In the genomic region with DNA sequence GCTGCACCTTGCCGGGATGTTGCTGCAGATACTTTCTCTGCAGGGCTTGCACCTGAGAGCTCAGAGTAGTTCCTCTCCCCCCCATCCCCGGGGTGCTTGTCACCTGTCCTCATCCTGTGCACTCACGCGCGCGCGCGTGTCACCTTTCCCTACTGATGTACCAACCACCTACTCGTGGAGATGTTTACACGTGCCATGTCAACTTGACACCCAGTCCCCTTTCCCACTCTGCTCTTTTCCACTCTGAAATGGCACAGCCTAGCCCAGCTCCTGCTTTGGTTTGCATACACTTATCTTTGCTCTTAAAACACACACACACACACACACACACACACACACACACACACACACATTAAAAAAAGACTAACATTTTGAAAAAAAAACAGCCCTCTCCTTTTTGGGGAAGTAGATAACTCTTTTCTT, we compare ENCODE assay signal across 7 mouse cellular contexts. TPM values are rescaled to one million over a fixed set of nuclear protein-coding genes. Genes with fewer than 3 reads are reported as not detected.
DNase-seq lines count a peak whose midpoint lies in the region; ATAC-seq and TF ChIP-seq lines count a peak whose summit lies in the region.

No protein-coding gene starts in this region.

- H3K9ac ChIP-seq in hindbrain, embryonic 11.5 days (ENCODE audit: low read depth, low read length): peak overlapping the region; percentile 74; the same call in 1 of the 2 replicates
- H3K9ac ChIP-seq in liver, embryonic 14.5 days (replicated peaks): no peak overlapping the region

- H3K27me3 ChIP-seq in spleen, adult 2 months (ENCODE audit: control insufficient read depth, insufficient read depth, low read length): no peaks in the 10 kb centered on the region
- no peaks in the 10 kb centered on the region for H3K27me3 ChIP-seq in hindbrain, embryonic 11.5 days (ENCODE audit: control insufficient read depth, insufficient read depth, low read length)
- no peaks in the 10 kb centered on the region for H3K27me3 ChIP-seq in liver, embryonic 14.5 days (ENCODE audit: control insufficient read depth, insufficient read depth, low read length)

- ATAC-seq in hindbrain, embryonic 11.5 days (ENCODE audit: low FRiP score): no peak; the same call in 1 of the 2 replicates
- ATAC-seq in liver, embryonic 14.5 days (ENCODE audit: insufficient read depth): no peak
- ATAC-seq in neutrophil, adult 5-6 weeks (ENCODE audit: extremely low read depth, insufficient number of reproducible peaks, low FRiP score, poor library complexity, severe bottlenecking): peak; percentile 21; the same call in 1 of the 2 replicates

- H3K36me3 ChIP-seq in spleen, adult 2 months (ENCODE audit: control insufficient read depth, insufficient read depth, low read length): no peaks in the 10 kb centered on the region
- no peaks in the 10 kb centered on the region for H3K36me3 ChIP-seq in hindbrain, embryonic 11.5 days (ENCODE audit: control insufficient read depth, insufficient read depth, low read length)
- no peaks in the 10 kb centered on the region for H3K36me3 ChIP-seq in liver, embryonic 14.5 days (replicated peaks; ENCODE audit: control insufficient read depth, insufficient read depth, low read depth)

- peak; percentile 10 to 15 for DNase-seq in spleen, adult 2 months (ENCODE audit: low read depth in 1 of 2, low spot score in 2 of 2)
- DNase-seq in spleen, postnatal 14 days (ENCODE audit: low spot score in 2 of 2): no peak
- DNase-seq in cerebellum, adult 8-10 months: peak; percentile 41
- no peak for DNase-seq in hindbrain, embryonic 11.5 days (ENCODE audit: low spot score)
- no peak for DNase-seq in liver, embryonic 14.5 days (ENCODE audit: low read depth in 3 of 3, low spot score in 3 of 3)
- DNase-seq in embryo, embryonic 10.5 days (ENCODE audit: low spot score): no peak

- TF ChIP-seq POLR2A in spleen, adult 2 months (IDR thresholded peaks at IDR 0.05; ENCODE audit: low read depth, low read length): no peak

- H3K9me3 ChIP-seq in hindbrain, embryonic 11.5 days (ENCODE audit: control insufficient read depth, low read length): no peaks in the 10 kb centered on the region
- no peaks in the 10 kb centered on the region for H3K9me3 ChIP-seq in liver, embryonic 14.5 days (ENCODE audit: control insufficient read depth, low read length)

- no peak overlapping the region for H3K27ac ChIP-seq in spleen, adult 2 months (ENCODE audit: insufficient read depth, low read length)
- H3K27ac ChIP-seq in hindbrain, embryonic 11.5 days (ENCODE audit: low read depth, low read length): no peak overlapping the region
- H3K27ac ChIP-seq in liver, embryonic 14.5 days: no peak overlapping the region

- peak overlapping the region; percentile 75 for H3K4me3 ChIP-seq in spleen, adult 2 months (ENCODE audit: extremely low read depth, insufficient read depth, insufficient read length)
- peak overlapping the region; percentile 68 for H3K4me3 ChIP-seq in hindbrain, embryonic 11.5 days (ENCODE audit: low read depth, low read length)
- no peak overlapping the region; a peak in 1 of 4 replicates for H3K4me3 ChIP-seq in liver, embryonic 14.5 days (ENCODE audit: insufficient read depth in 1 of 2, low read depth in 2 of 2, low read length in 2 of 2)

- no peak for TF ChIP-seq EP300 in liver, embryonic 14.5 days (IDR thresholded peaks at IDR 0.05; ENCODE audit: low read depth)

- WGBS in spleen, adult 2 months: 4% methylated on average over 10 of the region's 10 CpGs
- 4% methylated on average over 9 of the region's 10 CpGs for WGBS in hindbrain, embryonic 11.5 days
- 2% methylated on average over 10 of the region's 10 CpGs for WGBS in liver, embryonic 14.5 days (ENCODE audit: insufficient replicate concordance)

- H3K4me1 ChIP-seq in spleen, adult 2 months (ENCODE audit: control insufficient read depth, insufficient read depth, insufficient read length): peaks cover 2% of the 10 kb centered on the region
- no peaks in the 10 kb centered on the region; the same call in 1 of the 2 replicates for H3K4me1 ChIP-seq in hindbrain, embryonic 11.5 days (replicated peaks; ENCODE audit: control insufficient read depth, insufficient read depth, low read length)
- H3K4me1 ChIP-seq in liver, embryonic 14.5 days (replicated peaks; ENCODE audit: control insufficient read depth in 2 of 2, insufficient read depth in 2 of 2, low read length in 1 of 2): 0 out of 4 replicates have a peak, but pooled peaks cover 0 to 3% of the 10 kb centered on the region in 2 experiments

- TF ChIP-seq CTCF in spleen, adult 2 months (IDR thresholded peaks at IDR 0.05; ENCODE audit: extremely low read depth, insufficient read depth, insufficient read length, insufficient replicate concordance): no peak
- no peak for TF ChIP-seq CTCF in liver, embryonic 14.5 days (IDR thresholded peaks at IDR 0.05; ENCODE audit: low read depth)

- H3K4me2 ChIP-seq in hindbrain, embryonic 11.5 days (replicated peaks; ENCODE audit: low read depth, low read length): peak overlapping the region; percentile 85
- H3K4me2 ChIP-seq in liver, embryonic 14.5 days (ENCODE audit: low read depth): peak overlapping the region; percentile 79

RNA-seq across cellular contexts. Expression of a gene that starts 0.6 kb away (rescaled TPM):
- polyA plus RNA-seq in spleen, adult 2 months (2012; rRNA removed): 0.76 and 0.85 TPM in 2 replicates
- 8.0 and 9.9 TPM in 2 replicates for polyA plus RNA-seq in hindbrain, embryonic 11.5 days (2014; fragmentation: Nextera tagmentation; extraction: Ambion mirVana)
- 0.16 and 0.22 TPM in 2 replicates for polyA plus RNA-seq in liver, embryonic 14.5 days (2012; rRNA removed)
- polyA plus RNA-seq in liver, embryonic 14.5 days (2014; fragmentation: Nextera tagmentation; extraction: Ambion mirVana): 0.56 and 0.71 TPM in 2 replicates
- 1.7 and 2.4 TPM in 2 replicates for total RNA-seq in neutrophil, adult 5-6 weeks (2017)

RNA-seq across cellular contexts. Expression of a gene that starts 54.8 kb away (rescaled TPM):
- 1.7 and 3.1 TPM in 2 replicates for polyA plus RNA-seq in spleen, adult 2 months (2012; rRNA removed)
- polyA plus RNA-seq in hindbrain, embryonic 11.5 days (2014; fragmentation: Nextera tagmentation; extraction: Ambion mirVana): 7.9 and 10.2 TPM in 2 replicates
- 4.0 and 4.5 TPM in 2 replicates for polyA plus RNA-seq in liver, embryonic 14.5 days (2012; rRNA removed)
- 1.7 and 1.8 TPM in 2 replicates for polyA plus RNA-seq in liver, embryonic 14.5 days (2014; fragmentation: Nextera tagmentation; extraction: Ambion mirVana)
- total RNA-seq in neutrophil, adult 5-6 weeks (2017): 2.6 and 3.2 TPM in 2 replicates

Comparison
In these comparisons a context has a peak if more than half of its experiments do, and no peak if none do; other contexts are left out.
1. DNase-seq: peak in spleen, adult 2 months (2 of 2) and cerebellum, adult 8-10 months (single experiment); none in spleen, postnatal 14 days (0 of 2), hindbrain, embryonic 11.5 days (single experiment), liver, embryonic 14.5 days (0 of 3) and embryo, embryonic 10.5 days (single experiment).
2. H3K4me3 ChIP-seq: peak in spleen, adult 2 months (single experiment) and hindbrain, embryonic 11.5 days (single experiment); none in liver, embryonic 14.5 days (0 of 2).